Mouse (Mus musculus): ENCODE data around the gene Dpp6. TPM values are rescaled to one million over a fixed set of nuclear protein-coding genes. Genes with fewer than 3 reads are reported as not detected.

Dpp6 gene
- polyA plus RNA-seq, 1 experiment from 2014 or later = 3.7 TPM

DNA sequence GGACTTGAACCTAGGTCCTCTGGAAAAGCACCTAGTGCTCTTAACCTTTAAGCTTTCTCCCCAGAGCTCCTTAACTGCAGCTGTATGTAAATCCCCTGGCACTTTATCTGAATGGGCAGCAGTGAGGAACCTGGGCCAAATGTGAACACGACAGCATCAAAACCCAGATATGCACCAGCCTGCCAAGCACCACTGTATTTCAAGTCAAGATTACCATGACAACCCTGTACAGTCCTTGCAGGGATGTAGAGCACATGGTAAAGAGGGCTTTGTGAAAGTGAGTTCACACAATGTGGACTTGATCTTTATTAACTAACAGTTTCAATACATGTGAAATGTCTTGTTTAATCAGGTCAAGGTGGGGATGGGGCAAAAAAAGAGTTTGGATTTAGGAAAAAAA is 162.3 kb downstream of the Dpp6 start:
- no peaks in the 10 kb centered on the region for H3K4me1 ChIP-seq
- no peak overlapping the region for H3K27ac ChIP-seq
- ATAC-seq (ENCODE audit: insufficient number of reproducible peaks, insufficient read depth, low FRiP score, low TSS enrichment) = no peak
- H3K9ac ChIP-seq = no peak overlapping the region
- H3K4me3 ChIP-seq = no peak overlapping the region
- no peak overlapping the region for H3K4me2 ChIP-seq (replicated peaks)
- no peaks in the 10 kb centered on the region for H3K36me3 ChIP-seq
- WGBS = 72% methylated on average over 1 of the region's 1 CpGs
- H3K27me3 ChIP-seq = no peaks in the 10 kb centered on the region
- no peaks in the 10 kb centered on the region for H3K9me3 ChIP-seq

GRCm38 (mm10) chr5:26979755-26980154 is 162.8 kb downstream of the Dpp6 start:
- no peak overlapping the region for H3K9ac ChIP-seq
- no peaks in the 10 kb centered on the region for H3K27me3 ChIP-seq
- H3K27ac ChIP-seq = no peak overlapping the region
- WGBS = 70% methylated on average over 3 of the region's 3 CpGs
- no peak overlapping the region for H3K4me2 ChIP-seq (replicated peaks)
- H3K9me3 ChIP-seq = no peaks in the 10 kb centered on the region
- no peaks in the 10 kb centered on the region for H3K36me3 ChIP-seq
- ATAC-seq (ENCODE audit: insufficient number of reproducible peaks, insufficient read depth, low FRiP score, low TSS enrichment) = no peak
- no peak overlapping the region for H3K4me3 ChIP-seq
- H3K4me1 ChIP-seq = no peaks in the 10 kb centered on the region

DNA sequence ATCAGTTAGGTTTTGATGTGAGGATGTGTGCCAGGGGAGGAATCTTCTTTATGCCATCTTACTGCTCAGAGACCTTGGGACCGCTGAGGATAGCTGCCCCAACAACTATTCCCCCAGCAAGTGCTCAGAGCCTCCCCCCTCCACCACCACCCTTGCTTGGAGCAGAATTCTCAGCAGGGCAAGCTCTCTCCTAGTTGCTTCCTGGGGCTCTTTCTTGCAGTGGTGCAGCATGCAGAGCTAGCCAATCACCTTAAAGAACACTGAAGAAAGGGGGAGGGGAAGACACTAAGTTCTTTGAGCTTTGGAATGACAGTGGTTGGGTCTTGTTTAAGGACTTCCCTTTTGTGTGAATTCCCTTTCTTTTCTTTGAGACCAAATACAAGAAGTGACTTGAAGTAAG is 168.1 kb downstream of the Dpp6 start:
- ATAC-seq (ENCODE audit: insufficient number of reproducible peaks, insufficient read depth, low FRiP score, low TSS enrichment) = no peak

DNA sequence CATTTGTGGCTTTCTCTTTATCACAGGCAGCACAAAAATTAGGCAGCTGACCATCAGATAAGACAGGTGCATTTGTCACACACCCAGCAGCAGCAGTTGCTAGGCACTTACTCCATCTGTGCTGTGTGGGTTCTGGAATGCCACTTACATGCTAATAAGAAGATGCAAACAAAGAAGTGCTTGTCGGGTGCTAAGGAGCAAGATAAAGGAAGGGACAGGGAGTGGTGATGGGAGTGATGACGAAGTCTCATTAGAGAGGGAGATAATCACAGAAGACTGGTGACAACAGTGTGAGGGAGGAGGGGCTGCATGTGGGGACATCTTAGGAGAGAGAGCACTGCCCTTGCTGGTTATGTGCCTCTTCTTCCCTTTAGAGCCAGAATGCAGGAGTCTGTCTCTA is 174.6 kb downstream of the Dpp6 start:
- Histone ChIP-seq H3K27me3 (no peaks in the 10 kb centered on the region), H3K27ac (no peak overlapping the region), H3K4me3 (no peak overlapping the region), H3K4me2 (replicated peaks) (no peak overlapping the region), H3K9me3 (no peaks in the 10 kb centered on the region), H3K4me1 (no peaks in the 10 kb centered on the region), H3K9ac (no peak overlapping the region), H3K36me3 (no peaks in the 10 kb centered on the region)
- WGBS = 23% methylated on average over 2 of the region's 2 CpGs
- ATAC-seq (ENCODE audit: insufficient number of reproducible peaks, insufficient read depth, low FRiP score, low TSS enrichment) = no peak

More for the DNA sequence above, 168.1 kb downstream of the Dpp6 start:
- no peak overlapping the region for H3K4me3 ChIP-seq
- H3K36me3 ChIP-seq = no peaks in the 10 kb centered on the region
- no peaks in the 10 kb centered on the region for H3K27me3 ChIP-seq
- 5% methylated on average over 1 of the region's 1 CpGs for WGBS
- H3K4me2 ChIP-seq (replicated peaks) = no peak overlapping the region
- no peak overlapping the region for H3K9ac ChIP-seq
- H3K9me3 ChIP-seq = no peaks in the 10 kb centered on the region
- H3K27ac ChIP-seq = no peak overlapping the region
- H3K4me1 ChIP-seq = no peaks in the 10 kb centered on the region

GRCm38 (mm10) chr5:27003537-27003936 is 186.5 kb downstream of the Dpp6 start:
- 93% methylated on average over 7 of the region's 7 CpGs for WGBS

GRCm38 (mm10) chr5:27009157-27009556 is 192.2 kb downstream of the Dpp6 start:
- Histone ChIP-seq H3K36me3 (no peaks in the 10 kb centered on the region), H3K4me1 (no peaks in the 10 kb centered on the region), H3K9me3 (no peaks in the 10 kb centered on the region), H3K27me3 (no peaks in the 10 kb centered on the region), H3K4me3 (no peak overlapping the region), H3K4me2 (replicated peaks) (no peak overlapping the region), H3K27ac (no peak overlapping the region), H3K9ac (no peak overlapping the region)
- no peak for ATAC-seq (ENCODE audit: insufficient number of reproducible peaks, insufficient read depth, low FRiP score, low TSS enrichment)

More at GRCm38 (mm10) chr5:27003537-27003936, 186.5 kb downstream of the Dpp6 start:
- no peak overlapping the region for H3K4me2 ChIP-seq (replicated peaks)
- no peak for ATAC-seq (ENCODE audit: insufficient number of reproducible peaks, insufficient read depth, low FRiP score, low TSS enrichment)
- no peaks in the 10 kb centered on the region for H3K9me3 ChIP-seq
- H3K36me3 ChIP-seq = no peaks in the 10 kb centered on the region
- H3K9ac ChIP-seq = no peak overlapping the region
- H3K4me1 ChIP-seq = no peaks in the 10 kb centered on the region
- no peaks in the 10 kb centered on the region for H3K27me3 ChIP-seq
- H3K4me3 ChIP-seq = no peak overlapping the region
- H3K27ac ChIP-seq = no peak overlapping the region

DNA sequence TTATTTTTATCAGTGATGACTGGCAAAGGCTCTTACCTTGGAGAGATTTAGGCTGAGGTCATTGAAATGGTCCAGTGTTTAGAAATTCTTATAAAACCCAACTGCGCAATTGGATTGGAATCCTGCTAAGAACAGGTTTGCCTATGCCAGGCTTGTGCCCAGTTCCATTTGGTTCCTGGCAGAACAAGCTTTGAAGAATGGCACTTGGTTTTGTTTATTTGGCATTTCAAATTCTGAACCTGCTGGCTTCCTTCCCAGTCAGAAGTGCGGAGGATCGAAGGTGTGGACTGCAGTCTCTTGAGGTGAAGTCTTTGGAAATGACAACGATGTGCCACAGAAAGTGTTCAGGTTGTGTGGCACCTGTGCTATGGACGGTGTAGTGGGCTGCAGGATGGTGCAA is 193.6 kb downstream of the Dpp6 start:
- no peaks in the 10 kb centered on the region for H3K36me3 ChIP-seq
- H3K27me3 ChIP-seq = no peaks in the 10 kb centered on the region
- H3K4me2 ChIP-seq (replicated peaks) = no peak overlapping the region
- H3K9me3 ChIP-seq = no peaks in the 10 kb centered on the region
- ATAC-seq (ENCODE audit: insufficient number of reproducible peaks, insufficient read depth, low FRiP score, low TSS enrichment) = no peak
- no peak overlapping the region for H3K27ac ChIP-seq
- no peaks in the 10 kb centered on the region for H3K4me1 ChIP-seq
- H3K9ac ChIP-seq = no peak overlapping the region
- 89% methylated on average over 5 of the region's 5 CpGs for WGBS
- no peak overlapping the region for H3K4me3 ChIP-seq

DNA sequence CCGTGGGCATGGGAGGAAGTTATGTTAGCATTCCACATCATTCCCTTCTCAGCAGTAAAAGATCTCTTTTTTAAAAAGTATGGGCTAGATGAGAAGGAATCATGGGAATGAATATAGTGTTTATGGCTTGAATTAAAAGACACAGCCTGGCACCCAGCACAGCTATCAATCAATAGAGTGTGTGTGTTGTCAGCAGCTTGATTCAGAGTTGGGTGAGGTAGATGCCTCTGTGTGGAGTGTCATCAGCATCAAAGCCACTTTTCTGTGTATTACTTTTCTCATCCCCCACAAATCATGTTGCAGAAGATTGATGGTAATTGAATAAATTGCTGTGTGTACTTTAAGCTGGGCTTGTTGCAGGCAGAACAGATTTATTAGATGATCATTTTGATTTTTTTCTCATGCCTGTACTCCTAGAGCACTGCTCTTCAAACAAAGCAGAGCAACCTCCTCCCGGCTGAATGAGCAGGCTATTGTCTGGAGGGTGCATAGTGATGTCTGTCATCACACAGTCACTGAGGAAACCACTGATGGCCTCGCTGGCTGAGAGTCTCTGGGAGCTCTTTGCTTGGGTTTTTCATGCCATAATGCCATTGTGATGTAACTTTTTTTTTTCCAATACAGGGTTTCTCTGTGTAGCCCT is 201.4 kb downstream of the Dpp6 start:
- Histone ChIP-seq H3K9me3 (no peaks in the 10 kb centered on the region), H3K36me3 (no peaks in the 10 kb centered on the region)

DNA sequence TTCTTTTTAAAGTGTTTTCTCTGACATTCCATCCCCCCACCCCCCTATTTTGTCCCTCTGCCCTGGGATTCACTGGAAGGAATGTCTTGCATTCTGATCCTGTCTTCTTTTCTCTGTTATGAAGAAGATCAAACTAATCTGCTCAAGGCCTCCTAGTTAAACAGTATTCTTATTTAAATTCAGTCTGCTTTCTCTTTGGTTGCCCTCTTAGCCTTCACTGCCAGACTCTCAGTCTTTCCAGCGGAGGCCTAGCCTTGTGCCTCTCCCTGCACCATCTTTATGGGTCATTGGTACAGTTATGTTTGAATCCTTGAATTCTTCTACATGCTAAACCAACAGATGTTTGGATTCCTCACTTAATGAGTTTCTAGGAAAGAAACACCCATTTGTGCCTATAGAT is 211.6 kb downstream of the Dpp6 start:
- WGBS = 53% methylated on average over 1 of the region's 1 CpGs
- Histone ChIP-seq H3K9ac (no peak overlapping the region), H3K4me3 (no peak overlapping the region), H3K27me3 (no peaks in the 10 kb centered on the region), H3K9me3 (no peaks in the 10 kb centered on the region), H3K4me1 (no peaks in the 10 kb centered on the region), H3K36me3 (no peaks in the 10 kb centered on the region), H3K27ac (no peak overlapping the region), H3K4me2 (replicated peaks) (no peak overlapping the region)
- ATAC-seq (ENCODE audit: insufficient number of reproducible peaks, insufficient read depth, low FRiP score, low TSS enrichment) = no peak

More for the DNA sequence above, 201.4 kb downstream of the Dpp6 start:
- Histone ChIP-seq H3K4me3 (no peak overlapping the region), H3K27me3 (no peaks in the 10 kb centered on the region), H3K27ac (no peak overlapping the region), H3K4me2 (replicated peaks) (no peak overlapping the region), H3K4me1 (no peaks in the 10 kb centered on the region), H3K9ac (no peak overlapping the region)
- WGBS = 53% methylated on average over 3 of the region's 3 CpGs
- ATAC-seq (ENCODE audit: insufficient number of reproducible peaks, insufficient read depth, low FRiP score, low TSS enrichment) = no peak

- ATAC-seq (ENCODE audit: insufficient number of reproducible peaks, insufficient read depth, low FRiP score, low TSS enrichment) = no peak
- Histone ChIP-seq H3K9me3 (no peaks in the 10 kb centered on the region), H3K4me3 (no peak overlapping the region), H3K27me3 (no peaks in the 10 kb centered on the region), H3K27ac (no peak overlapping the region), H3K4me1 (no peaks in the 10 kb centered on the region), H3K9ac (no peak overlapping the region), H3K4me2 (replicated peaks) (no peak overlapping the region), H3K36me3 (no peaks in the 10 kb centered on the region)
- WGBS = 16% methylated on average over 5 of the region's 5 CpGs
These were observed 212.8 kb downstream of the Dpp6 start for GRCm38 (mm10) chr5:27029784-27030183.

DNA sequence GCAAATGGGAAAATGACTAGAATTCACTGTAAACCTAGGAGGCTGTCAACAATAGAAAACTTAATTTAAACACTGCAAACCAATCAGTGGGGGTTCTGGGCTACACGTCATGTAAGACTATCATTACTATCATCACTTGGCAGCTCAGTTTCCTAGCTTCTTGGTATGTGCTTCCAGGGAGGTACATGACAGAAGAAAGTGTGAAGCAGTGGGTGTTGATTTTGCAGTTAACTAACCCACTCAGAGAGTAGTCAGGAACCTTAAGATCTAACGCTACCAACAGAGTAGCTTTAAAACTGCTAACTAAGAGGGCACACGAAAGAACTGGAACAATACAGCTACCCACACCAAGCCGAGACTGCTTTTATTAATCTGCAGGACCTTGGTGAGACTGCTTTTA is 217.9 kb downstream of the Dpp6 start:
- Histone ChIP-seq H3K27ac (no peak overlapping the region), H3K4me2 (replicated peaks) (no peak overlapping the region), H3K4me3 (no peak overlapping the region), H3K9ac (no peak overlapping the region), H3K27me3 (no peaks in the 10 kb centered on the region), H3K4me1 (no peaks in the 10 kb centered on the region), H3K9me3 (no peaks in the 10 kb centered on the region), H3K36me3 (no peaks in the 10 kb centered on the region)
- 70% methylated on average over 4 of the region's 4 CpGs for WGBS
- no peak for ATAC-seq (ENCODE audit: insufficient number of reproducible peaks, insufficient read depth, low FRiP score, low TSS enrichment)

DNA sequence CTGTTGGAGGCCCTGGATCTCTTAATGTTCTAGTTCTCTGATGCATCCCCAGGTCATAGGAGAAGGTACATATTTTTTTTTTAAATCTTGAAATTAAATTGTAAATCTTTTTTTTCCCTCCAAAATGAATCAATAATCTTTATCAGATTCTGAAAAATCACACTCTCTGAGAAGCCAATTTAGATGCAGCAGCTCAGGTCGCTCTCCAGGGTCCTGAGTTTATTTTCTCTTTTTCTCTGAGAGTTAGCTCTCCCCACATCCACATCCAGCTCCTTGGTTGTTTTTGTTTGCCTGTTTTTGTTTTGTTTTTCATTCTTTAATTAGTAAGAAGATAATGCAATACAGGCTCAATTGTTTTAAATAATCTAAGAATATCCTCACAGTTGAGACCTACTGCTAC is 218.3 kb downstream of the Dpp6 start:
- WGBS = 35% methylated on average over 1 of the region's 1 CpGs

DNA sequence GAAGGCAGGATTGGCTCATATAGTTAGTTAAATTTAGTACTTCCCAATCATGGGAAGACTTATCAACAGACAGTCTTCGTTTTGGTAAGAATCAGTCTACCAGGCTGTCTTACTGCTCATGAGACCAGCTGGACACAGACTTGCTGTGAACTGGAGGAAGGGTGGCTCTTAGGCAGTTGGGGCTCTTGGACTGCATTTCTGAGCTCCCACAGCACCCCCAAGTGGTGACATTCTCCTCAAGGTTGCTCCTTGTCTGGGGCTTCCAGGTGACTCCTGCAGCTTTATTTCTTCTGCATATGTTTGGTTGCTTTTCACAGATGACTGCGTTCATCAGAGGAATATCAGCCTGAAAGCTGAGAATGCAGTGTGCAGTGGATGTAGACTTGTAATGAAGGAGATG is 218.9 kb downstream of the Dpp6 start:
- Histone ChIP-seq H3K4me1 (no peaks in the 10 kb centered on the region), H3K4me2 (replicated peaks) (no peak overlapping the region), H3K27ac (no peak overlapping the region), H3K36me3 (no peaks in the 10 kb centered on the region), H3K9ac (no peak overlapping the region), H3K27me3 (no peaks in the 10 kb centered on the region), H3K4me3 (no peak overlapping the region), H3K9me3 (no peaks in the 10 kb centered on the region)
- 19% methylated on average over 2 of the region's 2 CpGs for WGBS
- no peak for ATAC-seq (ENCODE audit: insufficient number of reproducible peaks, insufficient read depth, low FRiP score, low TSS enrichment)

More for the DNA sequence above, 218.3 kb downstream of the Dpp6 start:
- no peaks in the 10 kb centered on the region for H3K9me3 ChIP-seq
- no peak overlapping the region for H3K4me3 ChIP-seq
- no peaks in the 10 kb centered on the region for H3K36me3 ChIP-seq
- H3K27me3 ChIP-seq = no peaks in the 10 kb centered on the region
- no peak for ATAC-seq (ENCODE audit: insufficient number of reproducible peaks, insufficient read depth, low FRiP score, low TSS enrichment)
- no peak overlapping the region for H3K27ac ChIP-seq
- no peak overlapping the region for H3K9ac ChIP-seq
- H3K4me2 ChIP-seq (replicated peaks) = no peak overlapping the region
- H3K4me1 ChIP-seq = no peaks in the 10 kb centered on the region

All from embryonic facial prominence, embryonic 12.5 days (tissue).